Mouse (Mus musculus) forebrain, embryonic 12.5 days (tissue): ENCODE measurements at regions not wholly inside any gene's neighbourhood (a gene's known extent, or its start where the extent isn't known, plus 50 kb on each side); places are given as distances from the start of the nearest gene placed in this dataset.
"Not testable (repeated sequence)": the region's sequence is repeated elsewhere in the genome, so short reads cannot be mapped to it uniquely, and the experiment has no call there.

ENCODE experiments used
- ATAC-seq: fragments of 200-750 bp; cut with Nextera tagmentation; 2 replicates; pipeline ENCODE4 v1.8.0; 2017; ENCODE audit warnings: moderate TSS enrichment; ENCODE audit not compliant: low FRiP score
- H3K27ac ChIP-seq: fragments of 300-500 bp; sonication (generic); 2 replicates; pipeline ENCODE4 v1.5.1; 2016; ENCODE audit warnings: mild to moderate bottlenecking
- H3K27me3 ChIP-seq: fragments of 300-500 bp; sonication (generic); 2 replicates; pipeline ENCODE4 v1.6.1; 2016; ENCODE audit warnings: mild to moderate bottlenecking
- H3K36me3 ChIP-seq: fragments of 300-500 bp; sonication (generic); replicated peaks from 2 replicates; pipeline ENCODE4 v1.6.1; 2016; ENCODE audit warnings: mild to moderate bottlenecking
- H3K4me1 ChIP-seq: fragments of 300-500 bp; sonication (generic); 2 replicates; pipeline ENCODE4 v1.6.1; 2016
- H3K4me2 ChIP-seq: fragments of 300-500 bp; sonication (generic); 2 replicates; pipeline ENCODE4 v1.6.1; 2016; ENCODE audit warnings: mild to moderate bottlenecking, moderate library complexity
- H3K4me3 ChIP-seq: fragments of 300-500 bp; sonication (generic); replicated peaks from 2 replicates; pipeline ENCODE4 v1.5.1; 2016; ENCODE audit warnings: mild to moderate bottlenecking
- H3K9ac ChIP-seq: fragments of 300-500 bp; sonication (generic); 2 replicates; pipeline ENCODE4 v1.6.1; 2016; ENCODE audit warnings: mild to moderate bottlenecking
- H3K9me3 ChIP-seq: fragments of 300-500 bp; sonication (generic); 2 replicates; pipeline ENCODE4 v1.6.1; 2016
- WGBS: fragments of 180-500 bp; shearing (Covaris S2); methylation state at CpG from one replicate; pipeline ENCODE4 v1.1.7; 2016; 5-methylcytosine and 5-hydroxymethylcytosine counted together

GRCm38 (mm10) chr17:82331429-82331828 lies 593.3 kb upstream of the Slc8a1 start:
- no peaks in the 10 kb centered on the region for H3K9me3 ChIP-seq
- H3K4me3 ChIP-seq, result no peak overlapping the region
- no peaks in the 10 kb centered on the region for H3K36me3 ChIP-seq
- ATAC-seq, result no peak
- no peak overlapping the region for H3K4me2 ChIP-seq
- WGBS, result 93% methylated on average over 5 of the region's 5 CpGs
- H3K27ac ChIP-seq, result no peak overlapping the region
- H3K4me1 ChIP-seq, result no peaks in the 10 kb centered on the region
- H3K27me3 ChIP-seq, result no peaks in the 10 kb centered on the region
- H3K9ac ChIP-seq, result no peak overlapping the region

- Histone ChIP-seq H3K27ac (no peak overlapping the region), H3K4me1 (no peaks in the 10 kb centered on the region), H3K9me3 (no peaks in the 10 kb centered on the region), H3K4me2 (no peak overlapping the region), H3K27me3 (no peaks in the 10 kb centered on the region), H3K36me3 (no peaks in the 10 kb centered on the region), H3K9ac (no peak overlapping the region), H3K4me3 (no peak overlapping the region)
- 64% methylated on average over 5 of the region's 5 CpGs for WGBS
- ATAC-seq, result no peak
These were observed 574.0 kb upstream of the Slc8a1 start for GRCm38 (mm10) chr17:82312191-82312590.

GRCm38 (mm10) chr17:82306347-82306746 lies 568.2 kb upstream of the Slc8a1 start:
- Histone ChIP-seq H3K36me3 (no peaks in the 10 kb centered on the region), H3K4me2 (no peak overlapping the region), H3K4me1 (no peaks in the 10 kb centered on the region), H3K27ac (no peak overlapping the region), H3K4me3 (no peak overlapping the region), H3K9me3 (no peaks in the 10 kb centered on the region), H3K27me3 (no peaks in the 10 kb centered on the region), H3K9ac (no peak overlapping the region)
- ATAC-seq, result no peak

- 81% methylated on average over 3 of the region's 3 CpGs for WGBS
- ATAC-seq, result no peak
These were observed 539.6 kb upstream of the Slc8a1 start for GRCm38 (mm10) chr17:82277728-82278127.

GRCm38 (mm10) chr17:82273946-82274345 lies 535.8 kb upstream of the Slc8a1 start:
- 78% methylated on average over 4 of the region's 4 CpGs for WGBS
- H3K9ac ChIP-seq, result no peak overlapping the region
- no peaks in the 10 kb centered on the region for H3K4me1 ChIP-seq
- H3K27me3 ChIP-seq, result no peaks in the 10 kb centered on the region
- no peak for ATAC-seq
- H3K4me2 ChIP-seq, result no peak overlapping the region
- H3K4me3 ChIP-seq, result no peak overlapping the region
- H3K9me3 ChIP-seq, result no peaks in the 10 kb centered on the region
- H3K36me3 ChIP-seq, result no peaks in the 10 kb centered on the region
- no peak overlapping the region for H3K27ac ChIP-seq

More at GRCm38 (mm10) chr17:82277728-82278127, 539.6 kb upstream of the Slc8a1 start:
- H3K4me3 ChIP-seq, result no peak overlapping the region
- H3K4me1 ChIP-seq, result no peaks in the 10 kb centered on the region
- H3K9me3 ChIP-seq, result no peaks in the 10 kb centered on the region
- no peak overlapping the region for H3K4me2 ChIP-seq
- H3K36me3 ChIP-seq, result no peaks in the 10 kb centered on the region
- H3K9ac ChIP-seq, result no peak overlapping the region
- no peak overlapping the region for H3K27ac ChIP-seq
- no peaks in the 10 kb centered on the region for H3K27me3 ChIP-seq

- Histone ChIP-seq H3K9me3 (no peaks in the 10 kb centered on the region), H3K4me2 (no peak overlapping the region), H3K4me3 (no peak overlapping the region), H3K27me3 (no peaks in the 10 kb centered on the region), H3K36me3 (no peaks in the 10 kb centered on the region), H3K4me1 (no peaks in the 10 kb centered on the region), H3K9ac (no peak overlapping the region), H3K27ac (no peak overlapping the region)
- 89% methylated on average over 1 of the region's 1 CpGs for WGBS
- no peak for ATAC-seq
These were observed 534.7 kb upstream of the Slc8a1 start for GRCm38 (mm10) chr17:82272845-82273244.

GRCm38 (mm10) chr17:82266842-82267241 lies 528.7 kb upstream of the Slc8a1 start:
- ATAC-seq, H3K27ac ChIP-seq, H3K9ac ChIP-seq, H3K4me1 ChIP-seq, H3K4me3 ChIP-seq, H3K4me2 ChIP-seq, H3K9me3 ChIP-seq, H3K27me3 ChIP-seq, H3K36me3 ChIP-seq: not testable (repeated sequence)
- 100% methylated on average over 5 of the region's 5 CpGs for WGBS

DNA sequence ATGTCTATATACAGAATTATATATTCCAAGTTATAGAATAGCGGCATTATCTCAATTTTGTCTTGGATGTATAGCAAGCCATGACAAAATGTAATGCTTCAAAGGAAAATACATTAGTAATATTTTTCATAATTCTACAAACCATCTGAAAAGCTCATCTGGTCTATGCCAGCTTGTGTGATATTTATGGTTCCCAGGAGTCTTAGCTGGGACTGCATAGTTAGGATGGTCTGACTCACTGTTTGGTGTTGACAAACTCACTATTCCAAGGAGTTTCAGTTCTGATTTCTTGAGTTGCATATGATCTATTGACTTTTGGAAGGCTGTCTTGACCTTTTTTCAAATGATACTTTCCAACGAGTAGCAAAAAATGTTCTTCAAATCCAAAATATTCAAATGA lies 514.2 kb upstream of the Slc8a1 start:
- Histone ChIP-seq H3K27me3 (no peaks in the 10 kb centered on the region), H3K36me3 (no peaks in the 10 kb centered on the region), H3K4me2 (no peak overlapping the region), H3K4me3 (no peak overlapping the region), H3K27ac (no peak overlapping the region), H3K9ac (no peak overlapping the region), H3K9me3 (no peaks in the 10 kb centered on the region), H3K4me1 (no peaks in the 10 kb centered on the region)
- no peak for ATAC-seq
- WGBS, result 86% methylated on average over 2 of the region's 2 CpGs

DNA sequence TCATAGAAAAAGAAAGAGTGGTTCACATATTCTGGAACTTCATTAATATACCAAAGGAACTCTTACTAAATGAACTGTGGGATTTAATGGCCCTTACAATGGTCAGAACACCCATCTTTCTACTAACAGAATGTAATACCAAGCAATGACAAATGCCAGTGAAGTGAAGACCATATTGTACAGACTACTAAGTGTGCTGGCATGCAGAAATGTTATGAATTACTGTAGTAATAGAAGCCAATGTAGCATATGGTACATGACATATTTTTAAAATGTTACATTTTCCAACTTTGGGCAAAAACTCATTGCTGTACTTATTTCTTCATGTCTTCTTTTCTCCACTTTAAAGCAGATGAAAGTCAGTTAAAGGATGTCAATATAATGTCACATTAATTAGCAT lies 513.7 kb upstream of the Slc8a1 start:
- H3K4me2 ChIP-seq, result no peak overlapping the region
- no peaks in the 10 kb centered on the region for H3K27me3 ChIP-seq
- no peaks in the 10 kb centered on the region for H3K36me3 ChIP-seq
- no peak overlapping the region for H3K27ac ChIP-seq
- ATAC-seq, result no peak
- H3K9ac ChIP-seq, result no peak overlapping the region
- no peaks in the 10 kb centered on the region for H3K4me1 ChIP-seq
- no peak overlapping the region for H3K4me3 ChIP-seq
- H3K9me3 ChIP-seq, result no peaks in the 10 kb centered on the region

GRCm38 (mm10) chr17:82238361-82238760 lies 500.2 kb upstream of the Slc8a1 start:
- H3K4me3 ChIP-seq, result no peak overlapping the region
- H3K4me1 ChIP-seq, result no peaks in the 10 kb centered on the region
- H3K27me3 ChIP-seq, result no peaks in the 10 kb centered on the region
- H3K36me3 ChIP-seq, result no peaks in the 10 kb centered on the region
- no peak overlapping the region for H3K9ac ChIP-seq
- 50% methylated on average over 1 of the region's 1 CpGs for WGBS
- no peak overlapping the region for H3K4me2 ChIP-seq
- no peak overlapping the region for H3K27ac ChIP-seq
- H3K9me3 ChIP-seq, result no peaks in the 10 kb centered on the region
- ATAC-seq, result no peak

DNA sequence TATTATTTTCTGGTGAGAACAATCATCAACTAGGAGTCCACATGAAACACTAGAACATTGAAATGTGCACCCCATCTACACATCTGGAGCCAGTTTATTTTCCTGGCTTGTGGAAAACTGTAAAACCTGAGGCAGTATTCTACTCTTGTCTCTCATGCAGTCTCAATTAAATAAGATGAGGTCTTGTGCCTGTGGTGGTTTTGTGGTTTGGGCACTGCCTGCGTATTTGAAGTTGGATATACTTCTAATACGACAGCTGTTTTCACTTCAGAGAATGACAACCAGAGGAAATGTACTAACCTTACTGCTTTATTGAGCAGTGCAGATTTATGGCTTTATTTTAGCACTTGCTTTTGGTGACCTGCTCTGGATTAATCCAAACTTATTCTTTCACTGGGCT lies 499.3 kb upstream of the Slc8a1 start:
- 90% methylated on average over 2 of the region's 2 CpGs for WGBS
- ATAC-seq, result no peak
- no peak overlapping the region for H3K9ac ChIP-seq
- no peaks in the 10 kb centered on the region for H3K9me3 ChIP-seq
- no peak overlapping the region for H3K4me2 ChIP-seq
- no peaks in the 10 kb centered on the region for H3K27me3 ChIP-seq
- H3K36me3 ChIP-seq, result no peaks in the 10 kb centered on the region
- H3K4me1 ChIP-seq, result no peaks in the 10 kb centered on the region
- H3K4me3 ChIP-seq, result no peak overlapping the region
- no peak overlapping the region for H3K27ac ChIP-seq

DNA sequence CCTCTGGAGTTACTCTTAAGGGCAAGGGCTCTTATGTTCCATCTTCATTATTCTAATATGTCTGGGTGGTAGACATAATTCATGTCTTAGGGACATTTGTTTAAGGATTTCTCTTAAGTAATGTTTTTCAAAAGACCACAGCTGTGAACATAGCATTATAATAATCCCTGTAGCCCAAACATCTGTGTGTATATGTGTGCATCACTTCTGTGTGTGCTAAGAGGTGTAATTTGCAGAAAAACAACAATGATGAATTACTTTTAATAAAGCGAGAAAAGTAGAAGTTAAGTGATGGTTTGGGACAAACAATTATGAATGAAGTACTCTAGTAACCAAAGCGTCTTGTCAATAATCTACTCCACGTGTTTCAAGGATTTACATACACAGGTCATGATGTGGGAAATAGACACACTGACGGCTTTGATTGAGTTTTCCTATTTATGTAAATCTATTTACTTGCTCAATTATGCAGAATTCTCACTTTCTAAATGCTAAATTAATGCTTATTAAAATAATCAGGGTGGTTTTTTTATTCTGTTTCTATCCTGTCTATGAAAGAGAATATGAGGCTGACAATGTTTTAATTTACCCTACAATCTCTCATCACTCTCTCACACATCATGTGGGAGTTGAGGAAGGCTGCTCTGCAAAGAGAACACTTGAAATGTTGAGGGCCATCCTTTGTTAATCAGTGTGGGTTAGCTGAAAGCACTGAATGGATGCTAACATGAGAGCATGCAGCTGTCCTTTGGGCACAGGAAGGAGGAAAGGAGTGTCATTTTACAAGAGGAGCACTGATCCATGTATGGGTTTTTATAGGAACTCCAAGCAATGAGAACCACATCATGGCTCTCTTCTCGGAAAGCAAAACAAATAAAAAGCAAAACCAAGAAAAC lies 477.8 kb upstream of the Slc8a1 start:
- H3K9me3 ChIP-seq, result no peaks in the 10 kb centered on the region
- no peak overlapping the region for H3K27ac ChIP-seq
- H3K4me1 ChIP-seq, result no peaks in the 10 kb centered on the region
- H3K4me2 ChIP-seq, result no peak overlapping the region
- ATAC-seq, result peak; percentile 51; the same call in 1 of the 2 replicates
- H3K36me3 ChIP-seq, result no peaks in the 10 kb centered on the region
- H3K27me3 ChIP-seq, result no peaks in the 10 kb centered on the region
- no peak overlapping the region for H3K9ac ChIP-seq
- 66% methylated on average over 5 of the region's 5 CpGs for WGBS
- no peak overlapping the region for H3K4me3 ChIP-seq

- 77% methylated on average over 2 of the region's 2 CpGs for WGBS
- Histone ChIP-seq H3K27me3 (no peaks in the 10 kb centered on the region), H3K36me3 (no peaks in the 10 kb centered on the region), H3K4me3 (no peak overlapping the region), H3K9ac (no peak overlapping the region), H3K4me2 (no peak overlapping the region), H3K4me1 (no peaks in the 10 kb centered on the region), H3K9me3 (no peaks in the 10 kb centered on the region), H3K27ac (no peak overlapping the region)
- no peak for ATAC-seq
These were observed 461.8 kb upstream of the Slc8a1 start for GRCm38 (mm10) chr17:82199981-82200380.
